Mouse (Mus musculus) neural tube, embryonic 12.5 days (tissue): ENCODE measurements around the gene Ndufaf2. TPM values are rescaled to one million over a fixed set of nuclear protein-coding genes. Genes with fewer than 3 reads are reported as not detected.

Experiments
- polyA plus RNA-seq: library from polyadenylated mRNA; unstranded; fragments of >200 nt; fragmentation: Nextera tagmentation; extraction: Ambion mirVana; gene quantifications from 2 replicates; pipeline ENCODE4 v1.2.1, GENCODE M21; 2016

Gene Ndufaf2
- polyA plus RNA-seq, 1 experiment from 2014 or later: 79.0 TPM

Other genes with a start within 250 kb of the Ndufaf2 start
- 43.5 and 43.7 TPM in 2 replicates for gene Smim15, start 114.2 kb downstream of the Ndufaf2 start, polyA plus RNA-seq
- gene Ercc8, start 108 bp upstream of the Ndufaf2 start, polyA plus RNA-seq: 23.4 and 24.0 TPM in 2 replicates
- 1.2 and 1.5 TPM in 2 replicates for gene Elovl7, start 55.8 kb upstream of the Ndufaf2 start, polyA plus RNA-seq
- 10.1 and 11.4 TPM in 2 replicates for gene Depdc1b, start 157.7 kb upstream of the Ndufaf2 start, polyA plus RNA-seq